Mouse (Mus musculus) bone marrow macrophage, adult 2 months (primary cell): ENCODE measurements around the gene Tcerg1l. TPM values are rescaled to one million over a fixed set of nuclear protein-coding genes. Genes with fewer than 3 reads are reported as not detected.

Source experiments
- H3K27ac ChIP-seq: 2 replicates; pipeline ENCODE4 v1.5.1; 2012; ENCODE audit warnings: low read depth, low read length; ENCODE audit not compliant: insufficient read depth
- H3K4me1 ChIP-seq: 2 replicates; pipeline ENCODE4 v1.6.1; 2012; ENCODE audit warnings: low read length; ENCODE audit not compliant: control insufficient read depth, insufficient read depth
- H3K4me3 ChIP-seq: 2 replicates; pipeline ENCODE4 v1.5.1; 2012; ENCODE audit warnings: mild to moderate bottlenecking, low read length, moderate library complexity; ENCODE audit not compliant: insufficient read depth
- CTCF ChIP-seq: IDR thresholded peaks from 2 replicates; pipeline ENCODE4 v1.5.1; 2012; ENCODE audit warnings: low read depth, mild to moderate bottlenecking, low read length, moderate library complexity
- POLR2A ChIP-seq: IDR thresholded peaks from 2 replicates; pipeline ENCODE4 v1.6.1; 2012; ENCODE audit warnings: mild to moderate bottlenecking, low read depth, low read length, borderline replicate concordance
- polyA plus RNA-seq: library from polyadenylated mRNA; stranded (reverse); fragments of >200 nt; gene quantifications from 2 replicates; pipeline ENCODE4 v1.2.4, GENCODE M21; 2012; ENCODE audit not compliant: missing spikeins, insufficient read depth, insufficient read length

The Tcerg1l gene
- polyA plus RNA-seq, 1 experiment, result not detected

DNA sequence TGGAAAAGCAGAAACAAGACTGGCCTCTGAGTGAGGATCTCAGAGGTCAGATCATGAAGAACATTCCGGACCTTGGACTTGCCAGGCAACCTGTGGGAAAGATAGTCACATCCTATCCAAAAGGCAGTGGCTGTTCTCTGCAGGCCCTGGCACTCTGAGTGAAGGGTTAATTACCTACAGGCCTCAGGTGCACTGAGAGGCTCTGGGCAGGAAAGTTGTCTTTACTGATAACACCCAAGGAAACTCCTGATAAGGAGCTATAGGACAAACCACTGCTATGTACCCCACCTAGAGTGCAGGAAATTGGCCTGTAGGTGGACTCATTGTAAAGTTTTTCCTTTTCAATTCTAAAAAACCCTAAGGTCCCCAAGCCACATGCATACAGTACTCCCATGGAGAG, 83.8 kb downstream of the Tcerg1l start:
- H3K4me3 ChIP-seq, result no peak overlapping the region
- H3K4me1 ChIP-seq, result no peaks in the 10 kb centered on the region
- H3K27ac ChIP-seq, result no peak overlapping the region
- no peak for TF ChIP-seq POLR2A
- no peak for TF ChIP-seq CTCF

DNA sequence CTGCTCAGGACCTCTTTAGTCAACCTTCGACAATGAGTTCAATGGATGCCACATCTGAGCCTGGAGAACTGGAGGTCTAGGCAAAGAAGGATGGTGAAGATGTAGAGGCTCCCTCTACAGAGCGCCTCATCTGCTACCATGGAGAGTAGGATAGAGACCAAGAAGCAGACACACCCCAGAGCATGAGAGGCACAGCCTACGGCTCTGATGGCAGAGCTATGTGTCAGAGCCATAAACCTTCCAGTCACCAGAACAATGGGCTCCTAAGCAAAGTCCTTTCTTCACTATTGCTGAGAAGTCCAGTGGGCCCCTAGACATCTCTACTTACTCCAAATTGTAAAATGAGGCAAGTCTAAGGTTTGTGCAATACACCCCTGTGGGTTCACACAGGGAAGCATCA, 91.4 kb downstream of the Tcerg1l start:
- H3K4me3 ChIP-seq, result no peak overlapping the region
- H3K4me1 ChIP-seq, result no peaks in the 10 kb centered on the region
- H3K27ac ChIP-seq, result no peak overlapping the region
- TF ChIP-seq POLR2A (no peak), CTCF (no peak)

DNA sequence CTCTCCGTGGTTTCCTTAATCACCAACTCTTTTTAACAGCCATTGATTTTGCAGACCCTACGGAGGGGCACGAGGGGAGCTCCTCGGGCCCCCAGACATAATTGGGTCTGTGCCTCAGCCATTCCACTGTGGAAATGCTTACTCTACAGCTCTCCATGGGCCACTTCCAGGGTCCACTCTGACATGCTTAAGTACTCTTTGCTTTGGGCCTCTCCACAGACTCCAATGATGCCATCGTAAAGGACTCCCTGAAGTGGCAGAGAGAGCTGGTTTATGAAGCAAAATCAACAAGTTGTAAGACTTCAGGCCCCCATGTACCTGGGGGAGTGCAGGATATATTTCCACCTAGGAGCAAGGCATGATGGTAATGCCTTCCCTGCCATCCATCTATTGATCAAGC, 112.7 kb downstream of the Tcerg1l start:
- TF ChIP-seq POLR2A (no peak), CTCF (no peak)
- no peak overlapping the region for H3K4me3 ChIP-seq
- H3K27ac ChIP-seq, result no peak overlapping the region
- H3K4me1 ChIP-seq, result no peaks in the 10 kb centered on the region

DNA sequence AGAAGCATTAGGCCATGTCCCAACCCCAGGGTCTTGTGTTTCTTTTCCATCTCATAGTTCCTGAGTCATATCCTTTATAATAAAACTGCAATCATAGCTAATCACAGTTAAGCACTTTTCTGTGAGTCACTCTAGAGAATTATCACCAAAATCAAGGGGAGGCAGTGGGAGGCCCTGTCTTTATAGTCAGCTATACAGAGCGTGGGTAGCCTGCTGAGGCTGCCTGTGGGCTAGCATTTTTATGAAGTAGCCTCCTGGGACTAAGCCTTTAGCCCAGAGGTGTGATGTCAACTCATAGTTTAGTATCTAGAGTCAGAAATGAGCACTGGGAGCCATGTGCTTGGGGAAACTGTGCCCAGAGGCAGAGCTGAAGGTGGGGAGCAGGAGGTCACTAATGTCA, 122.3 kb downstream of the Tcerg1l start:
- Histone ChIP-seq H3K27ac (no peak overlapping the region), H3K4me1 (no peaks in the 10 kb centered on the region), H3K4me3 (no peak overlapping the region)
- no peak for TF ChIP-seq CTCF
- no peak for TF ChIP-seq POLR2A

DNA sequence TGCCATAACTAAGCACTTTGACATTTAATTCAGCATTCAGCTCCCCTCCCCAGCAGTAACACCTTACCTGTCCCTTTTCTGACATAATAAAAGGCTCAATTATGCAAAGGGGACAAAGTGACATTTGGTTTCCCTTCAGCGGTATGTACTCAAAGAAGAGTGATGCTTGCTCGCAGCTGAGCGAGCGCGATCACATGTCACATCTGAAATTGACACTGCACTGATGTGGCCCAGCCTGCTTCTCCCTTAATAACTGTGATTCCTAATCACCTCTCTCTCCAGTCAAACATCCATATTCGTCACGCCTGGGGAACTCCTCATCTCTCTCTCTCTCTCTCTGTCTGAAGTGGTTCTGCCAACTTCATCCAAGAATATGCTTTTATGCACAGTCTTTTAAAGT, 126.2 kb downstream of the Tcerg1l start:
- no peak for TF ChIP-seq CTCF
- no peak for TF ChIP-seq POLR2A

DNA sequence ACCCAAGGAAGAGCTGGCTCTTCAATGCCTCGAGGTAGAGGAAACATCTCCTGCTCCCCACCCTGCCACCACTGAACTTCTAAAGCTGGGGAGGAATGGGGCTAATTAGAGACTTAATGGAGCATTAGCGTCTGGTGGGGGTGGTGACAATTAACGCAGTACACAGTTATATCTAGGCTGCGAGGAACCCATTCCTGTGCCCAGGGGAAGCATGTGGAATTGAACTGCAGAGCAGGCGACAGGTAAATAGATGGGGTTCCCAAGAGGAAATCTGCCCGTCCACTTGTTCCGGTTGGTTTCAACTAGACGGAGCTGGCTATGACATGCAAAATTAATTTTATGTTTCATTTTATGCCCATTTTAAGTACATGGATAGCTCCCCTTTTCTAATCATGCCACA, 128.1 kb downstream of the Tcerg1l start:
- TF ChIP-seq CTCF (no peak), POLR2A (no peak)
- no peaks in the 10 kb centered on the region for H3K4me1 ChIP-seq
- no peak overlapping the region for H3K27ac ChIP-seq
- H3K4me3 ChIP-seq, result no peak overlapping the region

More for the DNA sequence above, 126.2 kb downstream of the Tcerg1l start:
- Histone ChIP-seq H3K4me1 (no peaks in the 10 kb centered on the region), H3K27ac (no peak overlapping the region), H3K4me3 (no peak overlapping the region)

DNA sequence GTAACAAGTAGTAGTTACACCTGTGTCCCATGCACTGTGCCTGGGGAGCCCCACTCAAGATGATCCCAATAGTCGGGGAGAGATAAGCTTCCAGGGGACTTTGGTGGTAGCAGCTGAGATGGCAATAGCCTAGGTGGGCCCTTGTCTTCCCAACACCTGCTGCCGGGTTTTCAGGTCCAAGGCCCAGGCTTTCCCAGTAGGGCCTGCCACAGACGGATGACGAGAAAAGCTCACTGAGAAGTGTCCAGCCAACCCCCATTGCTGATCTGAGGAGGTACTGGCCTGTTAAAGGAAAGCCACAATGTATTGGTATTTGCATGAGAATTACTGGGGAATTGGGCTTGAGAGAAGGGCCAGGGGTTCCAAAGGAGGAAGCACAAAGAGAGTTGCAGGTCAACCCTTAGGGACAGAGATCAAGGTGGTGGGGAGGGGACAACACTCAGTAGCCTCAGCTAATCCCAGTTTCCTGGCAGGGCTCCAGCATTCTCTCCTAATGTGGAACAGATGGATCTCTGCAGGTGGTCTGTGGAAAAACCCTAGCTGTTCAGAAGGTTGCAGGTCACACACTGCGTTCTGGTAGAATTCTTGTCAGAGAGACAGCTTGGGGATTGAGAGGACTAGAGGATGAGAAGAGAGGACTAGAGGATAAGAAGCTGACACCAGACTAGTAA, 129.4 kb downstream of the Tcerg1l start:
- H3K4me1 ChIP-seq, result no peaks in the 10 kb centered on the region
- no peak for TF ChIP-seq POLR2A
- no peak for TF ChIP-seq CTCF
- no peak overlapping the region for H3K27ac ChIP-seq
- H3K4me3 ChIP-seq, result no peak overlapping the region

DNA sequence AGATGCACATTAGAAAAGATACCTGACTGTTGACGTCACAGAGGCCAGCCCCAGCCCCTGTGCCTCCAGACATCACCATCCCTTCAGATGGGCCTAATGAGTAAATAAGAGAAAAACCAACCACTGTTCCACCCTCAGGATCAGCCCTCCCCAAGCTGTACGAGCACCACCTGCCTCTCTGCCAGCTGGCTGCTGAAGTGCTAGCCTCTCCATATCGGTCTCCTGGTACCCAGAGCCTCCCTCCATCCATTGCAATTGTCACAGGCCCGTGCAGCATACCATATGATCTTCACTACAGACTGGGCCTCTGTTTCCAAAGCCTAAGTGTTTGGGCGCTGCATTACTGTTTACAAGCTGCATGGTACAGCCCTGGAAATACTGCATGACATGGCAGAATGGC, 148.9 kb downstream of the Tcerg1l start:
- Histone ChIP-seq H3K27ac (no peak overlapping the region), H3K4me1 (no peaks in the 10 kb centered on the region), H3K4me3 (no peak overlapping the region)
- no peak for TF ChIP-seq POLR2A
- no peak for TF ChIP-seq CTCF

DNA sequence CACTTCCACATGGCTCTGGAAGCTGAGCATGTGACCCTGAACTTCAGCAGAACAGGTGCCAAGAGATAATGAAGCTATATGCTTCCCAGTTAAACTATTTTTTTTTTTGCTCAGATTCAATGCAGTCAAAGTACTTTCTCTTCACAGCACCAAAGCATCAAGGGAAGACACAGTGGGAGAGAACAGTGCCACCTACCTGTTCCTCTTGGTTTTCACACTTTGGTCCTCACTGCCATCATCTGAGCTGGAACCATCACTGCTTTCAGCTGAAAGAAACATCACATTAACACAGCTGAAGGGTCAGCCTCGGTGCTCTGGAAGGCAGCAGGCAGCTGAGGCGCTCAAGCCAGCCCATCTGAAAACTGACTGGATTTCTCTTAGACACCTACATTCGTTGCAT, 149.4 kb downstream of the Tcerg1l start:
- no peaks in the 10 kb centered on the region for H3K4me1 ChIP-seq

DNA sequence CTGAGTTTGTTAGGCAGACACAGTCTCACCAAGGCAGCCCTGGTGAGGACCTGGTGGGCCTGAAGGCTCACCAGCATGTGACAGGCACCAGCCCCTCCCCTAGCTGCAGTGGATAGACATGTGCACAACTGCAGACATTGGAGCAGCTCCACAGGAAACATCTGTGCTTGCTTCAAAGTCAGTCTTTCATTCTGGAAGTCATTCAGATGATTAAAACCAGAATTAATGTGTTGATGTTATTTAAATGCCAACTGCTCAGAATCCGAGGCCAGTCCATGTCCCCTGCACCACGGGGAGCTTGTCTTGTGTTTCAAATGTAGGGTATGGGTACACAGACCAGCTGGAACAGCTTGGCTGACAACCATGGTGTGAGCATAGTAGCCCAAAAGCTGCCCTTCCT, 150.8 kb downstream of the Tcerg1l start:
- Histone ChIP-seq H3K4me1 (no peaks in the 10 kb centered on the region), H3K27ac (no peak overlapping the region), H3K4me3 (no peak overlapping the region)
- no peak for TF ChIP-seq CTCF
- no peak for TF ChIP-seq POLR2A

More for the DNA sequence above, 149.4 kb downstream of the Tcerg1l start:
- TF ChIP-seq POLR2A (no peak), CTCF (no peak)
- Histone ChIP-seq H3K27ac (no peak overlapping the region), H3K4me3 (no peak overlapping the region)

DNA sequence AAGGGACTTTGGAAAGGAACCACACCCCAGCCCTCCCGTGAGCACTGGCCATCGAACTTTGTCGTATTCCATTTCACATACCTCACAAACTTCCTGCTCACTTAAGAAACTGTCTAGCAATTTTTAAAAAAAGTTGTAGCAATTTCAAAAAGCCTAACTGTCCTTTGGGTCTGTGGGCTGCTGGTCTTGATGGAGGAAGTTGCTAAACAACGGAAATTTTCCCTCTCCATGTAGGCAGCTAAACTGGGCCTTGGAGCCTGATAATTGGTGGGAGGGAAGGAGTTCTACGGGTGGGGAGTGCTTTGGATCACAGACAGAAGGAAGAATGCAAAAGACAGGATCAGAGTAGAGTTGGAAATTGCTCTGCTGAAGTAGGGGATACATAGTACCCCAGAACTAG, 155.3 kb downstream of the Tcerg1l start:
- Histone ChIP-seq H3K4me3 (no peak overlapping the region), H3K27ac (no peak overlapping the region), H3K4me1 (no peaks in the 10 kb centered on the region)
- no peak for TF ChIP-seq CTCF
